Mouse (Mus musculus) bone marrow, adult 2 months (tissue): ENCODE data around the gene Npas3. TPM values are rescaled to one million over a fixed set of nuclear protein-coding genes. Genes with fewer than 3 reads are reported as not detected.

ENCODE experiments used
- H3K27ac ChIP-seq: fragments of 200-500 bp; 2 replicates; pipeline ENCODE4 v1.5.1; 2012; ENCODE audit warnings: low read depth, mild to moderate bottlenecking, control low read depth, inconsistent platforms, low read length; ENCODE audit not compliant: control insufficient read depth, poor library complexity, insufficient read depth
- H3K4me1 ChIP-seq: fragments of 200-500 bp; 2 replicates; pipeline ENCODE4 v1.6.1; 2011; ENCODE audit warnings: low read length; ENCODE audit not compliant: control insufficient read depth, insufficient read depth
- H3K4me3 ChIP-seq: fragments of 200-500 bp; replicated peaks from 2 replicates; pipeline ENCODE3; 2011; ENCODE audit warnings: mild to moderate bottlenecking, low read depth, low read length, control low read depth; ENCODE audit not compliant: control insufficient read depth
- CTCF ChIP-seq: fragments of 200-500 bp; IDR thresholded peaks from 2 replicates; pipeline ENCODE4 v1.5.1; 2011; ENCODE audit warnings: low read length, control low read depth; ENCODE audit not compliant: control insufficient read depth, insufficient read depth
- POLR2A ChIP-seq: fragments of 200-500 bp; IDR thresholded peaks from 2 replicates; pipeline ENCODE4 v1.6.1; 2011; ENCODE audit warnings: low read depth, mild to moderate bottlenecking, control low read depth, low read length, borderline replicate concordance; ENCODE audit not compliant: control insufficient read depth
- WGBS: fragments of 180-500 bp; shearing (Covaris S2); methylation state at CpG from one replicate; pipeline ENCODE4 v1.1.7; 2018; 5-methylcytosine and 5-hydroxymethylcytosine counted together
- polyA plus RNA-seq: library from polyadenylated mRNA; stranded (reverse); fragments of >200 nt; gene quantifications from 2 replicates; pipeline ENCODE4 v1.2.4, GENCODE M21; 2011; ENCODE audit warnings: low replicate concordance; ENCODE audit not compliant: missing spikeins, insufficient read depth, insufficient read length

Npas3 gene
- not detected in 2 replicates for polyA plus RNA-seq

GRCm38 (mm10) chr12:53248101-53248727 is at the start of gene Npas3:
Gene Npas3 (plus strand): TSS chr12:53248677.
- TF ChIP-seq CTCF = no peak
- no peak for TF ChIP-seq POLR2A
- H3K4me3 ChIP-seq = no peak within 1 kb of the TSS
- no peak within 1 kb of the TSS; the same call in 1 of the 2 replicates for H3K27ac ChIP-seq
- H3K4me1 ChIP-seq = no peaks in the 10 kb centered on the region
- WGBS = 2% methylated on average over 62 of the region's 62 CpGs

GRCm38 (mm10) chr12:53217141-53217540 is 31.3 kb upstream of the Npas3 start:
- WGBS = 83% methylated on average over 15 of the region's 15 CpGs

GRCm38 (mm10) chr12:53222742-53223141 is 25.7 kb upstream of the Npas3 start:
- TF ChIP-seq CTCF = no peak
- TF ChIP-seq POLR2A = no peak
- WGBS = 67% methylated on average over 4 of the region's 4 CpGs
- Histone ChIP-seq H3K27ac (no peak overlapping the region), H3K4me3 (no peak overlapping the region), H3K4me1 (no peaks in the 10 kb centered on the region)

More at GRCm38 (mm10) chr12:53217141-53217540, 31.3 kb upstream of the Npas3 start:
- Histone ChIP-seq H3K4me1 (no peaks in the 10 kb centered on the region), H3K4me3 (no peak overlapping the region), H3K27ac (no peak overlapping the region)
- no peak for TF ChIP-seq CTCF
- no peak for TF ChIP-seq POLR2A

GRCm38 (mm10) chr12:53227356-53227755 is 21.1 kb upstream of the Npas3 start:
- no peak for TF ChIP-seq CTCF
- no peak for TF ChIP-seq POLR2A
- 28% methylated on average over 4 of the region's 4 CpGs for WGBS
- Histone ChIP-seq H3K4me3 (no peak overlapping the region), H3K4me1 (no peaks in the 10 kb centered on the region), H3K27ac (no peak overlapping the region)

- H3K27ac ChIP-seq = no peak overlapping the region
- TF ChIP-seq POLR2A = no peak
- no peak for TF ChIP-seq CTCF
- no peaks in the 10 kb centered on the region for H3K4me1 ChIP-seq
- WGBS = 46% methylated on average over 2 of the region's 2 CpGs
- H3K4me3 ChIP-seq = no peak overlapping the region
Measured at GRCm38 (mm10) chr12:53229419-53229818, 19.1 kb upstream of the Npas3 start.

- WGBS = 2% methylated on average over 12 of the region's 12 CpGs
- no peak overlapping the region for H3K4me3 ChIP-seq
- TF ChIP-seq CTCF (no peak), POLR2A (no peak)
Measured at GRCm38 (mm10) chr12:53246181-53246580, 2.3 kb upstream of the Npas3 start.

GRCm38 (mm10) chr12:53246581-53247490 is 1.6 kb upstream of the Npas3 start:
- no peak overlapping the region for H3K4me3 ChIP-seq
- 5% methylated on average over 28 of the region's 28 CpGs for WGBS
- H3K4me1 ChIP-seq = no peaks in the 10 kb centered on the region
- no peak overlapping the region for H3K27ac ChIP-seq
- TF ChIP-seq CTCF = no peak

More at GRCm38 (mm10) chr12:53246181-53246580, 2.3 kb upstream of the Npas3 start:
- no peaks in the 10 kb centered on the region for H3K4me1 ChIP-seq
- no peak overlapping the region for H3K27ac ChIP-seq

GRCm38 (mm10) chr12:53247491-53248035 is 914 bp upstream of the Npas3 start:
- H3K4me3 ChIP-seq = no peak overlapping the region
- WGBS = 3% methylated on average over 25 of the region's 25 CpGs

More at GRCm38 (mm10) chr12:53247491-53248035, 914 bp upstream of the Npas3 start:
- no peaks in the 10 kb centered on the region for H3K4me1 ChIP-seq
- H3K27ac ChIP-seq = no peak overlapping the region
- TF ChIP-seq CTCF = no peak
- TF ChIP-seq POLR2A = no peak
